Mouse (Mus musculus) heart, embryonic 10.5 days (tissue): ENCODE measurements at regions not wholly inside any gene's neighbourhood (a gene's known extent, or its start where the extent isn't known, plus 50 kb on each side); places are given as distances from the start of the nearest gene placed in this dataset.

Experiments used
- DNase-seq: peaks from one replicate; pipeline ENCODE4 v3.0.0-alpha.2; 2017; ENCODE audit warnings: low spot score
- H3K27ac ChIP-seq: fragments of 300-500 bp; sonication (generic); 2 replicates; pipeline ENCODE4 v1.5.1; 2016; ENCODE audit warnings: mild to moderate bottlenecking
- H3K27me3 ChIP-seq: fragments of 300-500 bp; sonication (generic); 2 replicates; pipeline ENCODE4 v1.6.1; 2016; ENCODE audit warnings: mild to moderate bottlenecking; ENCODE audit not compliant: poor library complexity, insufficient read depth, severe bottlenecking
- H3K36me3 ChIP-seq: fragments of 300-500 bp; sonication (generic); 2 replicates; pipeline ENCODE4 v1.6.1; 2016; ENCODE audit warnings: mild to moderate bottlenecking, moderate library complexity
- H3K4me1 ChIP-seq: fragments of 300-500 bp; sonication (generic); 2 replicates; pipeline ENCODE4 v1.6.1; 2016; ENCODE audit warnings: mild to moderate bottlenecking
- H3K4me3 ChIP-seq: fragments of 300-500 bp; sonication (generic); 2 replicates; pipeline ENCODE4 v1.5.1; 2016; ENCODE audit warnings: mild to moderate bottlenecking, moderate library complexity
- H3K9me3 ChIP-seq: fragments of 300-500 bp; sonication (generic); 2 replicates; pipeline ENCODE4 v1.6.1; 2016; ENCODE audit warnings: mild to moderate bottlenecking, moderate library complexity
- WGBS: fragments of 180-500 bp; shearing (Covaris S2); methylation state at CpG from one replicate; pipeline ENCODE4 v1.1.7; 2016; 5-methylcytosine and 5-hydroxymethylcytosine counted together

- 81% methylated on average over 17 of the region's 17 CpGs for WGBS
- Histone ChIP-seq H3K4me3 (no peak overlapping the region), H3K27ac (no peak overlapping the region), H3K4me1 (peaks cover 13% of the 10 kb centered on the region; the same call in 1 of the 2 replicates), H3K9me3 (no peaks in the 10 kb centered on the region), H3K27me3 (peaks cover 10% of the 10 kb centered on the region; the same call in 1 of the 2 replicates), H3K36me3 (no peaks in the 10 kb centered on the region)
- no peak for DNase-seq
Observed at GRCm38 (mm10) chr15:59830553-59831462, 185.6 kb downstream of the 4933412E24Rik start.

- no peaks in the 10 kb centered on the region for H3K36me3 ChIP-seq
- no peak overlapping the region for H3K4me3 ChIP-seq
- no peak overlapping the region for H3K27ac ChIP-seq
- DNase-seq, result peak; percentile 80
- no peaks in the 10 kb centered on the region for H3K9me3 ChIP-seq
- peaks cover 10% of the 10 kb centered on the region; the same call in 1 of the 2 replicates for H3K27me3 ChIP-seq
- WGBS, result 20% methylated on average over 5 of the region's 5 CpGs
- peaks cover 20% of the 10 kb centered on the region for H3K4me1 ChIP-seq
Observed at GRCm38 (mm10) chr15:59828421-59828820, 188.0 kb downstream of the 4933412E24Rik start.

- no peaks in the 10 kb centered on the region for H3K36me3 ChIP-seq
- no peak for DNase-seq
- H3K9me3 ChIP-seq, result no peaks in the 10 kb centered on the region
- H3K27ac ChIP-seq, result peak overlapping the region; percentile 18; the same call in 1 of the 2 replicates
- H3K4me3 ChIP-seq, result no peak overlapping the region
- H3K4me1 ChIP-seq, result peaks cover 29% of the 10 kb centered on the region
- H3K27me3 ChIP-seq, result peaks cover 10% of the 10 kb centered on the region; the same call in 1 of the 2 replicates
- WGBS, result 69% methylated on average over 14 of the region's 14 CpGs
Observed at GRCm38 (mm10) chr15:59826164-59826950, 190.1 kb downstream of the 4933412E24Rik start.

GRCm38 (mm10) chr15:59823921-59824320 lies 192.5 kb downstream of the 4933412E24Rik start:
- WGBS, result 45% methylated on average over 2 of the region's 2 CpGs
- peaks cover 35% of the 10 kb centered on the region for H3K4me1 ChIP-seq
- DNase-seq, result no peak
- H3K36me3 ChIP-seq, result no peaks in the 10 kb centered on the region
- H3K4me3 ChIP-seq, result no peak overlapping the region
- H3K27ac ChIP-seq, result peak overlapping the region; percentile 75; the same call in 1 of the 2 replicates
- H3K9me3 ChIP-seq, result no peaks in the 10 kb centered on the region
- peaks cover 10% of the 10 kb centered on the region; the same call in 1 of the 2 replicates for H3K27me3 ChIP-seq

- WGBS, result 58% methylated on average over 3 of the region's 3 CpGs
- Histone ChIP-seq H3K4me3 (no peak overlapping the region), H3K9me3 (no peaks in the 10 kb centered on the region), H3K27ac (peak overlapping the region; percentile 75), H3K27me3 (peaks cover 10% of the 10 kb centered on the region; the same call in 1 of the 2 replicates), H3K36me3 (no peaks in the 10 kb centered on the region), H3K4me1 (peaks cover 33% of the 10 kb centered on the region)
- no peak for DNase-seq
Observed at GRCm38 (mm10) chr15:59822995-59823681, 193.3 kb downstream of the 4933412E24Rik start.

GRCm38 (mm10) chr15:59820317-59820716 lies 196.1 kb downstream of the 4933412E24Rik start:
- Histone ChIP-seq H3K36me3 (no peaks in the 10 kb centered on the region), H3K4me3 (no peak overlapping the region)
- WGBS, result 72% methylated on average over 10 of the region's 10 CpGs

GRCm38 (mm10) chr15:59816031-59816430 lies 200.4 kb downstream of the 4933412E24Rik start:
- no peak for DNase-seq
- no peaks in the 10 kb centered on the region for H3K9me3 ChIP-seq
- H3K27ac ChIP-seq, result peak overlapping the region; percentile 29; the same call in 1 of the 2 replicates
- 79% methylated on average over 8 of the region's 8 CpGs for WGBS
- no peaks in the 10 kb centered on the region for H3K36me3 ChIP-seq
- no peaks in the 10 kb centered on the region for H3K27me3 ChIP-seq
- no peak overlapping the region for H3K4me3 ChIP-seq
- peaks cover 22% of the 10 kb centered on the region for H3K4me1 ChIP-seq

More at GRCm38 (mm10) chr15:59820317-59820716, 196.1 kb downstream of the 4933412E24Rik start:
- Histone ChIP-seq H3K27me3 (no peaks in the 10 kb centered on the region), H3K9me3 (no peaks in the 10 kb centered on the region), H3K27ac (no peak overlapping the region), H3K4me1 (peaks cover 26% of the 10 kb centered on the region)
- no peak for DNase-seq

- H3K4me3 ChIP-seq, result no peak overlapping the region
- H3K27ac ChIP-seq, result peak overlapping the region; percentile 59; the same call in 1 of the 2 replicates
- no peak for DNase-seq
- no peaks in the 10 kb centered on the region for H3K9me3 ChIP-seq
- peaks cover 16% of the 10 kb centered on the region for H3K4me1 ChIP-seq
- no peaks in the 10 kb centered on the region for H3K36me3 ChIP-seq
- WGBS, result 38% methylated on average over 3 of the region's 3 CpGs
- no peaks in the 10 kb centered on the region for H3K27me3 ChIP-seq
Observed at GRCm38 (mm10) chr15:59811566-59811965, 204.8 kb downstream of the 4933412E24Rik start.

GRCm38 (mm10) chr15:59809361-59809760 lies 207.1 kb downstream of the 4933412E24Rik start:
- no peak for DNase-seq
- Histone ChIP-seq H3K27ac (no peak overlapping the region), H3K27me3 (no peaks in the 10 kb centered on the region), H3K9me3 (no peaks in the 10 kb centered on the region), H3K36me3 (no peaks in the 10 kb centered on the region), H3K4me3 (no peak overlapping the region), H3K4me1 (peaks cover 7% of the 10 kb centered on the region)
- 87% methylated on average over 6 of the region's 6 CpGs for WGBS

- peaks cover 7% of the 10 kb centered on the region for H3K4me1 ChIP-seq
- H3K27ac ChIP-seq, result no peak overlapping the region
- 86% methylated on average over 6 of the region's 6 CpGs for WGBS
- no peaks in the 10 kb centered on the region for H3K27me3 ChIP-seq
- H3K9me3 ChIP-seq, result no peaks in the 10 kb centered on the region
- no peaks in the 10 kb centered on the region for H3K36me3 ChIP-seq
- no peak for DNase-seq
- H3K4me3 ChIP-seq, result no peak overlapping the region
Observed at GRCm38 (mm10) chr15:59807723-59808122, 208.7 kb downstream of the 4933412E24Rik start.

GRCm38 (mm10) chr15:59805771-59806170 lies 210.6 kb downstream of the 4933412E24Rik start:
- no peaks in the 10 kb centered on the region for H3K36me3 ChIP-seq
- no peaks in the 10 kb centered on the region for H3K27me3 ChIP-seq
- DNase-seq, result no peak
- H3K4me1 ChIP-seq, result no peaks in the 10 kb centered on the region
- H3K27ac ChIP-seq, result no peak overlapping the region
- no peaks in the 10 kb centered on the region for H3K9me3 ChIP-seq
- 89% methylated on average over 2 of the region's 2 CpGs for WGBS
- H3K4me3 ChIP-seq, result no peak overlapping the region

- no peak overlapping the region for H3K4me3 ChIP-seq
- no peak for DNase-seq
- no peaks in the 10 kb centered on the region for H3K27me3 ChIP-seq
- no peak overlapping the region for H3K27ac ChIP-seq
- H3K4me1 ChIP-seq, result no peaks in the 10 kb centered on the region
- WGBS, result 85% methylated on average over 2 of the region's 2 CpGs
- H3K36me3 ChIP-seq, result no peaks in the 10 kb centered on the region
- no peaks in the 10 kb centered on the region for H3K9me3 ChIP-seq
Observed at GRCm38 (mm10) chr15:59804821-59805220, 211.6 kb downstream of the 4933412E24Rik start.
